Mouse (Mus musculus) stomach, embryonic 16.5 days (tissue): Measurements from ENCODE around the gene Srrm4. TPM values are rescaled to one million over a fixed set of nuclear protein-coding genes. Genes with fewer than 3 reads are reported as not detected.

Experiments
- ATAC-seq: fragments of 200-750 bp; cut with Nextera tagmentation; 2 replicates; pipeline ENCODE4 v1.8.0; 2017; ENCODE audit warnings: moderate number of reproducible peaks, moderate TSS enrichment; ENCODE audit not compliant: insufficient read depth, low FRiP score
- H3K27ac ChIP-seq: fragments of 300-500 bp; sonication (generic); 2 replicates; pipeline ENCODE4 v1.5.1; 2014; ENCODE audit warnings: low read length
- H3K27me3 ChIP-seq: fragments of 300-500 bp; sonication (generic); 2 replicates; pipeline ENCODE4 v1.6.1; 2014; ENCODE audit warnings: low read length, control low read depth, mixed read lengths; ENCODE audit not compliant: control insufficient read depth, insufficient read depth
- H3K36me3 ChIP-seq: fragments of 300-500 bp; sonication (generic); 2 replicates; pipeline ENCODE4 v1.6.1; 2014; ENCODE audit warnings: low read length; ENCODE audit not compliant: control insufficient read depth, insufficient read depth
- H3K4me1 ChIP-seq: fragments of 300-500 bp; sonication (generic); 2 replicates; pipeline ENCODE4 v1.6.1; 2014; ENCODE audit warnings: low read length, control low read depth, mixed read lengths; ENCODE audit not compliant: control insufficient read depth, insufficient read depth
- H3K4me2 ChIP-seq: fragments of 300-500 bp; sonication (generic); 2 replicates; pipeline ENCODE4 v1.6.1; 2014; ENCODE audit warnings: low read depth, low read length, mixed read lengths
- H3K4me3 ChIP-seq: fragments of 300-500 bp; sonication (generic); replicated peaks from 2 replicates; pipeline ENCODE4 v1.5.1; 2014; ENCODE audit warnings: mild to moderate bottlenecking, low read length
- H3K9ac ChIP-seq: fragments of 300-500 bp; sonication (generic); 2 replicates; pipeline ENCODE4 v1.6.1; 2014; ENCODE audit warnings: low read length
- H3K9me3 ChIP-seq: fragments of 300-500 bp; sonication (generic); replicated peaks from 2 replicates; pipeline ENCODE4 v1.6.1; 2016; ENCODE audit warnings: low read length, control low read depth; ENCODE audit not compliant: control insufficient read depth
- WGBS: fragments of 180-500 bp; shearing (Covaris S2); extraction: QIAGEN DNeasy Blood & Tissue Kit; methylation state at CpG from one replicate; pipeline ENCODE4 v1.1.7; 2014; 5-methylcytosine and 5-hydroxymethylcytosine counted together
- polyA plus RNA-seq: library from polyadenylated mRNA; unstranded; fragments of >200 nt; fragmentation: Nextera tagmentation; extraction: Ambion mirVana; gene quantifications from 2 replicates; pipeline ENCODE4 v1.2.1, GENCODE M21; 2015

The Srrm4 gene
- polyA plus RNA-seq, 1 experiment from 2014 or later: 1.3 TPM

- no peaks in the 10 kb centered on the region for H3K4me1 ChIP-seq
- ATAC-seq: no peak
- H3K27me3 ChIP-seq: no peaks in the 10 kb centered on the region
- H3K9ac ChIP-seq: no peak overlapping the region
- 70% methylated on average over 3 of the region's 3 CpGs for WGBS
- H3K27ac ChIP-seq: no peak overlapping the region
- no peak overlapping the region for H3K4me2 ChIP-seq
- H3K36me3 ChIP-seq: no peaks in the 10 kb centered on the region
- H3K4me3 ChIP-seq: no peak overlapping the region
- no peaks in the 10 kb centered on the region for H3K9me3 ChIP-seq
Measured at GRCm38 (mm10) chr5:116538491-116538890, 53.1 kb downstream of the Srrm4 start.

DNA sequence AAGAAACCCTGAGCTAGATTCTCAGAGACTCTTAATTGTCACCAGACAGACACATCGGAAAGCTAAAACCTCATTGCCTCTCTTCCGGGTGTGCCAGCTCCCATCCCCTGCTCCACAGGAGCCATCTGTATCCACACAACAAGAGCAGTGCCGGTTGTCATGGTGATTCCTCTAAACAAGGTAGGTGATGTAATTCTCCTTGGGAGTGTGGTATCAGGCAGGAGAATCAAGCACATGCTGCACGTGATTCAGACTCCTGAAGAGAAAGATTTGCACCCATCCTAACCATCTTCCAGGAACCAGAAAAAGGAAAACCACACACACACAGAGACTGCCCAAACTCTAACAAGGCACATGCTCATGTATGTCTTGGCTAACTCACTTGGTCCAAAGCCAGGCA is 65.3 kb downstream of the Srrm4 start:
- no peak for ATAC-seq
- Histone ChIP-seq H3K9ac (no peak overlapping the region), H3K4me3 (no peak overlapping the region), H3K4me2 (no peak overlapping the region), H3K4me1 (no peaks in the 10 kb centered on the region), H3K27me3 (no peaks in the 10 kb centered on the region), H3K36me3 (no peaks in the 10 kb centered on the region), H3K9me3 (no peaks in the 10 kb centered on the region), H3K27ac (no peak overlapping the region)
- 63% methylated on average over 4 of the region's 4 CpGs for WGBS

DNA sequence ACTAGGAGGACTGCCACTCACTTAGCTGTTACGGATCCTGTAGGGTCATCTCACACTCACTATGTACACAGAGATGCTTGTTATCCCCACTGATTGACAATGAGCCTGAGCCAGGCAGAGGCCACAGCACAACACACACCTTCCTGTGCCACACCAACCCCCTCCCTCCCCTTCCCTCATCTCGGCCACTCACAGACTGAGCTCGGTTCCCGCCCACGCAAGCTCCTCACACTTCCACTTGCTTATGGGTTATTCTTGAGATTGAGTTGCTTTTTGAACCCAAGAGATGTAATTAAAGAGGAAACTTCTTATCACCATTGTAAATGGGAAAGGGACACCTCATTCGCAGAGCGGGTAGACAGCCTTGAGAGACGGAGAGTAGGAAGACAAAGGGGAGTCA is 66.3 kb downstream of the Srrm4 start:
- H3K4me3 ChIP-seq: no peak overlapping the region
- H3K27ac ChIP-seq: no peak overlapping the region
- H3K9ac ChIP-seq: no peak overlapping the region
- no peak overlapping the region for H3K4me2 ChIP-seq
- H3K9me3 ChIP-seq: no peaks in the 10 kb centered on the region
- no peaks in the 10 kb centered on the region for H3K27me3 ChIP-seq
- no peaks in the 10 kb centered on the region for H3K4me1 ChIP-seq
- H3K36me3 ChIP-seq: no peaks in the 10 kb centered on the region
- ATAC-seq: no peak
- 80% methylated on average over 8 of the region's 8 CpGs for WGBS

DNA sequence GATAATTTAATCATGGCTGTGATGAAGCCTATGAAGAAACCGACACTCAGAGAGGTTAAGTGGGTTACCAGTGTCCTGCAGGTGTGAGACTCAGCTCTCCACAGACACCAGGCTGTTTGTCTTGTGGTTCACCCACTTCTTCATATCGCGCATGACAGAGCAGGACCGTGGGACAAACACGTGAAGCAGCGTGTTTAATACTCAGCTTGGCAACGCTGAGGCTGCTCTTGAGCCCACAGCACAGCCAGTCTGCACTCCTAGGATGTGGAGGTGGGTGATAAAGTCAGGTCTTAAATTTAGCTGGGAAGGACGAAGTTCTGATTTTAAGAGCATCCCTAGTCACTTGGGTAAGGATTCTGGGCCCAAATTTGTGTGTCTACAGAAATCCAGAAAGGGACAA is 68.1 kb downstream of the Srrm4 start:
- WGBS: 84% methylated on average over 8 of the region's 8 CpGs
- no peaks in the 10 kb centered on the region for H3K27me3 ChIP-seq
- H3K4me1 ChIP-seq: no peaks in the 10 kb centered on the region
- no peaks in the 10 kb centered on the region for H3K9me3 ChIP-seq
- H3K4me2 ChIP-seq: no peak overlapping the region
- H3K4me3 ChIP-seq: no peak overlapping the region
- no peaks in the 10 kb centered on the region for H3K36me3 ChIP-seq
- no peak for ATAC-seq
- no peak overlapping the region for H3K9ac ChIP-seq
- H3K27ac ChIP-seq: no peak overlapping the region

GRCm38 (mm10) chr5:116523079-116523478 is 68.5 kb downstream of the Srrm4 start:
- no peaks in the 10 kb centered on the region for H3K36me3 ChIP-seq
- H3K4me1 ChIP-seq: no peaks in the 10 kb centered on the region
- 50% methylated on average over 9 of the region's 9 CpGs for WGBS
- H3K27me3 ChIP-seq: no peaks in the 10 kb centered on the region
- H3K9ac ChIP-seq: no peak overlapping the region
- no peaks in the 10 kb centered on the region for H3K9me3 ChIP-seq
- no peak overlapping the region for H3K27ac ChIP-seq
- H3K4me3 ChIP-seq: no peak overlapping the region
- no peak for ATAC-seq
- H3K4me2 ChIP-seq: no peak overlapping the region

GRCm38 (mm10) chr5:116522273-116522672 is 69.3 kb downstream of the Srrm4 start:
- H3K9ac ChIP-seq: no peak overlapping the region
- no peaks in the 10 kb centered on the region for H3K27me3 ChIP-seq
- no peak overlapping the region for H3K4me2 ChIP-seq
- H3K27ac ChIP-seq: no peak overlapping the region
- no peak for ATAC-seq
- H3K4me1 ChIP-seq: no peaks in the 10 kb centered on the region
- WGBS: 76% methylated on average over 11 of the region's 11 CpGs
- H3K9me3 ChIP-seq: no peaks in the 10 kb centered on the region
- H3K36me3 ChIP-seq: no peaks in the 10 kb centered on the region
- H3K4me3 ChIP-seq: no peak overlapping the region

DNA sequence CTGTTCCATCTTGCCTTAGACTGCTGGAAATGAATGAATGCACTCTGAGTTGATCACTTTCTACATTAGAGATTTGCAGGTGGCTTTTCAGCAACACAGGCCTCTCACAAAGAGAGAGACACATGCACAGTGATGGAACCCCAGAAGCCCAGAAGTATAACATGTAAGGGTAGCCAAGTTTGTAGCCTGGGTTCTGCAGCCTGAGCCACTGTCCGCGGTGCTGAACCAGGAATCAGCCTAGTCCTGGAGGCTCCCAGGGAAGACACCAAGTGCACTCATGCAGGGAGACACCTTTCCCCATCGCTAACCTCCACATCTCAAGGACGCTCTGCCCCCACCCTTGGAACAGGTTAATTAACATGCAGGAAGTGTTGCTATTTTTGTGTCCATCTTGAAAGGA is 73.6 kb downstream of the Srrm4 start:
- 30% methylated on average over 4 of the region's 4 CpGs for WGBS
- ATAC-seq: no peak
- H3K4me2 ChIP-seq: no peak overlapping the region

DNA sequence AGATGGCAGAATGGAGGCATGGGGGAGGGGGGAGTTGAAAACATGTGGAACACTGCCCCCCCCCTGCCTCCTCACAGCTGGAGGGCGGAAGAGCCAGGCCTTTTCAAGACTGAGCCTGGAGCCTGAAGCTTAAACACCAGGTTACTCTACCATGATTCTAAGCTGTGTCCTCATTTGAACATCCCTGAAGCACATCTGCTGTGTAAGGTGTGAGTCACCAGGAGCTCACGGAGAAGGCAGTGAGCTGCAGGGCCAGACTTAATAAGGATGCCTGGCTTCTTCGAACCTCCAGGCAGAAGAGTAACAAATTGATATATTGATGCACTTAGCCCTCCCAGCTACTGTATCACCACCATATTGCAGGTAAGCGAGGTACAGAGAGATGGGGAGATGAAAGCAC is 79.5 kb downstream of the Srrm4 start:
- Histone ChIP-seq H3K9ac (no peak overlapping the region), H3K36me3 (no peaks in the 10 kb centered on the region), H3K9me3 (no peaks in the 10 kb centered on the region), H3K27ac (no peak overlapping the region), H3K4me3 (no peak overlapping the region), H3K4me1 (no peaks in the 10 kb centered on the region), H3K27me3 (no peaks in the 10 kb centered on the region), H3K4me2 (no peak overlapping the region)
- ATAC-seq: no peak
- WGBS: 64% methylated on average over 4 of the region's 4 CpGs

More for the DNA sequence above, 73.6 kb downstream of the Srrm4 start:
- Histone ChIP-seq H3K9me3 (no peaks in the 10 kb centered on the region), H3K27me3 (no peaks in the 10 kb centered on the region), H3K36me3 (no peaks in the 10 kb centered on the region), H3K4me3 (no peak overlapping the region), H3K9ac (no peak overlapping the region), H3K4me1 (no peaks in the 10 kb centered on the region), H3K27ac (no peak overlapping the region)

- Histone ChIP-seq H3K4me1 (no peaks in the 10 kb centered on the region), H3K27ac (no peak overlapping the region), H3K36me3 (no peaks in the 10 kb centered on the region), H3K4me3 (no peak overlapping the region), H3K9me3 (no peaks in the 10 kb centered on the region), H3K9ac (no peak overlapping the region), H3K4me2 (no peak overlapping the region), H3K27me3 (no peaks in the 10 kb centered on the region)
- no peak for ATAC-seq
- WGBS: 74% methylated on average over 5 of the region's 5 CpGs
Measured at GRCm38 (mm10) chr5:116510229-116510628, 81.4 kb downstream of the Srrm4 start.

DNA sequence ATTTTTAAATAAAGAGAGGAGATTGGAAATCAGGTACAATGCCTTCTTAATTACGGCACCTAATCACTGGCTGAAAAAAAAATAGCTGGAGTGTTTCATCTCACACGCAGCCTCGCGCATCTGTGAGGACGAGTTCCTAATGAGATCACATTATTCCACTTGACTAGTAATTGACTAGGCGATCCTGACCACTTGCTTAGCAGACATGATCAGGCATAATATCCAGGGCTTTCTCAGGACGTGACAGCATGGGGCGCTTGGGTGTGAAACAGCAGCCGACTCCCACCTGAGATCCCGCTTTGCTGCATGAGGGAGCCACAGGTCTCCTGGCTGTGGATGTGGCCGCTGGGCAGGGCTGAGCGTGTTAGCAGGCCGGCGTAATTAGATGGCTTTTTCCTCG is 90.3 kb downstream of the Srrm4 start:
- no peak for ATAC-seq
- 75% methylated on average over 15 of the region's 15 CpGs for WGBS
- no peak overlapping the region for H3K9ac ChIP-seq
- H3K4me1 ChIP-seq: no peaks in the 10 kb centered on the region
- no peaks in the 10 kb centered on the region for H3K36me3 ChIP-seq
- H3K9me3 ChIP-seq: no peaks in the 10 kb centered on the region
- no peak overlapping the region for H3K4me3 ChIP-seq
- no peak overlapping the region for H3K27ac ChIP-seq
- H3K4me2 ChIP-seq: no peak overlapping the region
- no peaks in the 10 kb centered on the region for H3K27me3 ChIP-seq
